Mouse (Mus musculus): ENCODE measurements around the gene Defb3. TPM values are rescaled to one million over a fixed set of nuclear protein-coding genes. Genes with fewer than 3 reads are reported as not detected.

The Defb3 gene
- not detected for polyA plus RNA-seq (2017; shearing (Covaris generic))

DNA sequence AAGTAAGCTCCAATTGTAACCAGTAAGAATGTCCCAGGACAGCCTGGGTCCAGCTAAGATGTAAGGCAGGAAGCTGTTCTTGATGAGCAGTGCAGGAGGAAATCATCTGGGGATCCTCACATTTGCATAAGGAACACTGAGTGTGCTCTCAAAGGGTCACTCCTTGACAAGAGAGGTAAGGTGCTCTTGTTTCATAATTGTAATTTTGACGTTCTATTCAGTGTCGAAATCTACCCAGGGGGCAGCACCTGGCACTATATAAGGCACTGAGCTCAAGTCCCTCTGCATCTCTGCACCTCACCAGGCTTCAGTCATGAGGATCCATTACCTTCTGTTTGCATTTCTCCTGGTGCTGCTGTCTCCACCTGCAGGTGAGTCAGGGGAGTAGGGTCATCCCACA lies at the start of gene Defb3:
Gene Defb3 (plus strand): TSS at position 301 of the 400 bp plus-strand sequence.

DNA sequence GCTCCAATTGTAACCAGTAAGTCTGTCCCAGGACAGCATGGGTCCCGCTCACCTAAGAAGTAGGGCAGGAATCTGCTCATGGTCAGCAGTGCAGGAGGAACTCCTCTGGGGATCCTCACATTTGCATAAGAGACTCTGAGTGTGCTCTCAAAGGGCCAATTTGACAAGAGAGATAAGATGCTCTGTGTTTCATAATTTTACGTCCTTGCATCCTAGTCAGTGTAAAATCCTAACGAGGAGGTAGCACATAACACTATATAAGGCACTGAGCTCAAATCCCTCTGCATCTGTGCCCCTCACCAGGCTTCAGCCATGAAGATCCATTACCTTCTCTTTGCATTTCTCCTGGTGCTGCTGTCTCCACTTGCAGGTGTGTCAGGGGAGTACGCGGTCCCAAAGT lies 45.9 kb upstream of the Defb3 start, which contains the start of gene Defb5:
Gene Defb5 (plus strand): TSS at position 301 of the 400 bp plus-strand sequence.

Other genes starting within 250 kb of the Defb3 start
- not detected for gene Defb39, start 228.6 kb upstream of the Defb3 start, polyA plus RNA-seq (2017; shearing (Covaris generic))
- not detected for gene Defb12, start 178.5 kb upstream of the Defb3 start, polyA plus RNA-seq (2017; shearing (Covaris generic))
- not detected for gene Defb34, start 169.6 kb upstream of the Defb3 start, polyA plus RNA-seq (2017; shearing (Covaris generic))
- not detected for gene Gm45826, start 152.6 kb upstream of the Defb3 start, polyA plus RNA-seq (2017; shearing (Covaris generic))
- gene Defb14, start 99.0 kb upstream of the Defb3 start, polyA plus RNA-seq (2017; shearing (Covaris generic)) = not detected
- not detected for gene Defb4, start 94.7 kb upstream of the Defb3 start, polyA plus RNA-seq (2017; shearing (Covaris generic))
- not detected for gene Defb6, start 67.9 kb upstream of the Defb3 start, polyA plus RNA-seq (2017; shearing (Covaris generic))
- gene Defb46, start 53.4 kb upstream of the Defb3 start, polyA plus RNA-seq (2017; shearing (Covaris generic)) = not detected
- gene Defb5, start 45.8 kb upstream of the Defb3 start, polyA plus RNA-seq (2017; shearing (Covaris generic)) = not detected
- not detected for gene Defb8, start 154.2 kb downstream of the Defb3 start, polyA plus RNA-seq (2017; shearing (Covaris generic))
- not detected for gene Defb7, start 201.7 kb downstream of the Defb3 start, polyA plus RNA-seq (2017; shearing (Covaris generic))